In genomic region chr16:36043073-36043472, GRCm38 (mm10) we compare ENCODE assay signal across 22 mouse cellular contexts.
"Had no signal": no experiment of that assay in that cellular context is flagged by ENCODE, and none has a peak within 500 bp of the region (broad histone marks: within the 10 kb centered on the region; RNA-seq: fewer than 3 reads in every experiment).

No protein-coding gene starts in this region.

- H3K9me3 ChIP-seq: limb, embryonic 10.5 days; limb, embryonic 13.5 days; liver, embryonic 12.5 days; liver, embryonic 15.5 days; lung, embryonic 15.5 days; megakaryocyte, embryonic 14.5 days; midbrain, embryonic 10.5 days; midbrain, embryonic 13.5 days; neural tube, embryonic 13.5 days; stomach, embryonic 15.5 days had no signal

- H3K9ac ChIP-seq: liver, embryonic 15.5 days; lung, embryonic 15.5 days; midbrain, embryonic 13.5 days; stomach, embryonic 15.5 days had no signal

- H3K27ac ChIP-seq: layer of hippocampus, adult 2 months; limb, embryonic 10.5 days; limb, embryonic 13.5 days; liver, embryonic 15.5 days; lung, embryonic 15.5 days; midbrain, embryonic 10.5 days; midbrain, embryonic 13.5 days; neural tube, embryonic 13.5 days; stomach, embryonic 15.5 days had no signal

- H3K4me3 ChIP-seq: layer of hippocampus, adult 2 months; liver, embryonic 15.5 days; lung, embryonic 15.5 days; midbrain, embryonic 10.5 days; neural tube, embryonic 13.5 days; stomach, embryonic 15.5 days had no signal

- ATAC-seq: liver, embryonic 12.5 days; midbrain, embryonic 13.5 days; midbrain, embryonic 16.5 days had no signal

- DNase-seq: kidney, postnatal 14 days; layer of hippocampus, adult 9-11 months; liver; lung, adult 18-20 months; lung, postnatal 10 days; lung, postnatal 36 days; retina, postnatal 1 day; right cerebral cortex, postnatal 25 days; spleen, adult 18-20 months; thymus, postnatal 25 days had no signal

- H3K27me3 ChIP-seq: limb, embryonic 13.5 days; liver, embryonic 12.5 days; liver, embryonic 15.5 days; lung, embryonic 15.5 days; megakaryocyte, embryonic 14.5 days; midbrain, embryonic 13.5 days; neural tube, embryonic 13.5 days; stomach, embryonic 15.5 days had no signal
